Mouse (Mus musculus) small intestine, adult 2 months (tissue): ENCODE measurements around the gene Rnaseh2b. TPM values are rescaled to one million over a fixed set of nuclear protein-coding genes. Genes with fewer than 3 reads are reported as not detected.
A peak's percentile ranks its signal among the peaks of the same experiment; 100 is the strongest.

Experiments used
- H3K27ac ChIP-seq: fragments of 200-500 bp; 2 replicates; pipeline ENCODE4 v1.5.1; 2012; ENCODE audit warnings: low read depth, low read length, control low read depth, inconsistent platforms; ENCODE audit not compliant: insufficient read depth
- H3K27me3 ChIP-seq: fragments of 200-500 bp; 2 replicates; pipeline ENCODE4 v1.6.1; 2012; ENCODE audit warnings: mild to moderate bottlenecking, moderate library complexity, low read length, inconsistent platforms; ENCODE audit not compliant: control insufficient read depth, insufficient read depth
- H3K36me3 ChIP-seq: fragments of 200-500 bp; 2 replicates; pipeline ENCODE4 v1.6.1; 2012; ENCODE audit warnings: mild to moderate bottlenecking, low read length, control low read depth, inconsistent platforms; ENCODE audit not compliant: control insufficient read depth, insufficient read depth
- H3K4me1 ChIP-seq: fragments of 200-500 bp; 2 replicates; pipeline ENCODE4 v1.6.1; 2012; ENCODE audit warnings: low read length, inconsistent platforms, mixed read lengths; ENCODE audit not compliant: control insufficient read depth, insufficient read depth, insufficient read length
- H3K4me3 ChIP-seq: fragments of 200-500 bp; 2 replicates; pipeline ENCODE4 v1.5.1; 2012; ENCODE audit warnings: low read depth, mild to moderate bottlenecking, control low read depth, inconsistent platforms, low read length, moderate library complexity
- CTCF ChIP-seq: fragments of 200-500 bp; IDR thresholded peaks from 2 replicates; pipeline ENCODE4 v1.5.1; 2012; ENCODE audit warnings: low read depth, mild to moderate bottlenecking, control low read depth, inconsistent platforms, low read length, moderate library complexity, mixed read lengths; ENCODE audit not compliant: insufficient replicate concordance, insufficient read length; ENCODE audit errors: extremely low read depth
- POLR2A ChIP-seq: fragments of 200-500 bp; IDR thresholded peaks from 2 replicates; pipeline ENCODE4 v1.6.1; 2012; ENCODE audit warnings: low read depth, mild to moderate bottlenecking, control low read depth, inconsistent platforms, low read length, moderate library complexity
- WGBS: fragments of 180-500 bp; shearing (Covaris S2); methylation state at CpG from one replicate; pipeline ENCODE4 v1.1.7; 2018; 5-methylcytosine and 5-hydroxymethylcytosine counted together
- polyA plus RNA-seq: library from polyadenylated mRNA; depleted of rRNA; stranded (reverse); fragments of >200 nt; gene quantifications from 2 replicates; pipeline ENCODE4 v1.2.3, GENCODE M21; 2012

Rnaseh2b gene
- polyA plus RNA-seq, 1 experiment = 0.65 TPM

GRCm38 (mm10) chr14:62379391-62379790 is 87.0 kb downstream of the Rnaseh2b start:
- no peaks in the 10 kb centered on the region for H3K27me3 ChIP-seq
- H3K4me1 ChIP-seq = no peaks in the 10 kb centered on the region
- H3K36me3 ChIP-seq = peaks cover 2% of the 10 kb centered on the region; the same call in 1 of the 2 replicates
- no peak overlapping the region for H3K27ac ChIP-seq
- TF ChIP-seq CTCF = no peak
- TF ChIP-seq POLR2A = no peak
- WGBS = 95% methylated on average over 2 of the region's 2 CpGs
- no peak overlapping the region for H3K4me3 ChIP-seq

GRCm38 (mm10) chr14:62380606-62381005 is 88.2 kb downstream of the Rnaseh2b start:
- TF ChIP-seq CTCF = no peak
- TF ChIP-seq POLR2A = no peak
- H3K4me1 ChIP-seq = no peaks in the 10 kb centered on the region
- peaks cover 2% of the 10 kb centered on the region; the same call in 1 of the 2 replicates for H3K36me3 ChIP-seq
- no peaks in the 10 kb centered on the region for H3K27me3 ChIP-seq
- WGBS = 74% methylated on average over 6 of the region's 6 CpGs
- no peak overlapping the region for H3K4me3 ChIP-seq
- no peak overlapping the region for H3K27ac ChIP-seq

- H3K27me3 ChIP-seq = no peaks in the 10 kb centered on the region
- TF ChIP-seq CTCF = no peak
- TF ChIP-seq POLR2A = no peak
- H3K4me3 ChIP-seq = no peak overlapping the region
- WGBS = 94% methylated on average over 3 of the region's 3 CpGs
- H3K36me3 ChIP-seq = no peaks in the 10 kb centered on the region
- H3K4me1 ChIP-seq = no peaks in the 10 kb centered on the region
- H3K27ac ChIP-seq = no peak overlapping the region
Observed at GRCm38 (mm10) chr14:62383109-62383508, 90.7 kb downstream of the Rnaseh2b start.

- H3K27ac ChIP-seq = no peak overlapping the region
- no peak for TF ChIP-seq CTCF
- 76% methylated on average over 3 of the region's 3 CpGs for WGBS
Observed at GRCm38 (mm10) chr14:62383786-62384299, 91.5 kb downstream of the Rnaseh2b start.

GRCm38 (mm10) chr14:62389064-62389728 is 96.8 kb downstream of the Rnaseh2b start:
- Histone ChIP-seq H3K27ac (no peak overlapping the region), H3K4me1 (no peaks in the 10 kb centered on the region), H3K4me3 (peak overlapping the region; percentile 1; the same call in 1 of the 2 replicates), H3K27me3 (no peaks in the 10 kb centered on the region), H3K36me3 (no peaks in the 10 kb centered on the region)
- 66% methylated on average over 6 of the region's 6 CpGs for WGBS
- no peak for TF ChIP-seq CTCF
- no peak for TF ChIP-seq POLR2A

More at GRCm38 (mm10) chr14:62383786-62384299, 91.5 kb downstream of the Rnaseh2b start:
- no peak overlapping the region for H3K4me3 ChIP-seq
- no peaks in the 10 kb centered on the region for H3K27me3 ChIP-seq
- no peaks in the 10 kb centered on the region for H3K4me1 ChIP-seq
- no peaks in the 10 kb centered on the region for H3K36me3 ChIP-seq

GRCm38 (mm10) chr14:62389729-62390536 is 97.5 kb downstream of the Rnaseh2b start:
- TF ChIP-seq POLR2A = no peak
- TF ChIP-seq CTCF = no peak
- Histone ChIP-seq H3K27me3 (no peaks in the 10 kb centered on the region), H3K4me3 (no peak overlapping the region), H3K36me3 (no peaks in the 10 kb centered on the region), H3K27ac (no peak overlapping the region), H3K4me1 (no peaks in the 10 kb centered on the region)
- 62% methylated on average over 9 of the region's 9 CpGs for WGBS

- Histone ChIP-seq H3K27ac (no peak overlapping the region), H3K4me3 (no peak overlapping the region), H3K36me3 (no peaks in the 10 kb centered on the region), H3K4me1 (no peaks in the 10 kb centered on the region), H3K27me3 (no peaks in the 10 kb centered on the region)
- TF ChIP-seq POLR2A (no peak), CTCF (no peak)
- WGBS = 72% methylated on average over 4 of the region's 4 CpGs
Observed at GRCm38 (mm10) chr14:62392754-62393153, 100.4 kb downstream of the Rnaseh2b start.
